Mouse (Mus musculus): Measurements from ENCODE around the gene Extl1.
"Not testable (repeated sequence)": the region's sequence is repeated elsewhere in the genome, so short reads cannot be mapped to it uniquely, and the experiment has no call there.

The Extl1 gene

GRCm38 (mm10) chr4:134350641-134351040 is 33.0 kb downstream of the Extl1 start:
- no peak for DNase-seq

- no peak for DNase-seq
These were observed 33.8 kb downstream of the Extl1 start for GRCm38 (mm10) chr4:134349829-134350228.

- no peak for DNase-seq
These were observed 35.1 kb downstream of the Extl1 start for GRCm38 (mm10) chr4:134348545-134348944.

GRCm38 (mm10) chr4:134348078-134348477 is 35.6 kb downstream of the Extl1 start:
- no peak for DNase-seq

GRCm38 (mm10) chr4:134345802-134346201 is 37.8 kb downstream of the Extl1 start:
- no peak for DNase-seq

- DNase-seq, result no peak
These were observed 39.0 kb downstream of the Extl1 start for GRCm38 (mm10) chr4:134344620-134345019.

GRCm38 (mm10) chr4:134343071-134344031 is 40.3 kb downstream of the Extl1 start, which contains the start of gene Slc30a2:
Gene Slc30a2 (plus strand): TSS chr4:134343181.
- no peak for DNase-seq

GRCm38 (mm10) chr4:134342213-134342779 is 41.4 kb downstream of the Extl1 start:
- DNase-seq, result no peak

- not testable (repeated sequence) for DNase-seq
These were observed 42.4 kb downstream of the Extl1 start for GRCm38 (mm10) chr4:134341231-134341630.

- DNase-seq, result no peak
These were observed 53.4 kb downstream of the Extl1 start for GRCm38 (mm10) chr4:134330281-134330680.

- DNase-seq, result no peak
These were observed 54.8 kb downstream of the Extl1 start for GRCm38 (mm10) chr4:134328832-134329231.

GRCm38 (mm10) chr4:134328151-134328550 is 55.5 kb downstream of the Extl1 start:
- DNase-seq, result no peak

- DNase-seq, result no peak
These were observed 56.7 kb downstream of the Extl1 start for GRCm38 (mm10) chr4:134326859-134327530.

GRCm38 (mm10) chr4:134324655-134325054 is 59.0 kb downstream of the Extl1 start:
- no peak for DNase-seq

GRCm38 (mm10) chr4:134321524-134321923 is 62.1 kb downstream of the Extl1 start:
- DNase-seq, result no peak

- DNase-seq, result no peak
These were observed 64.0 kb downstream of the Extl1 start for GRCm38 (mm10) chr4:134319674-134320073.

GRCm38 (mm10) chr4:134319074-134319473 is 64.6 kb downstream of the Extl1 start:
- DNase-seq, result no peak

- no peak for DNase-seq
These were observed 67.3 kb downstream of the Extl1 start for GRCm38 (mm10) chr4:134316390-134316789.

GRCm38 (mm10) chr4:134315470-134315869 is 68.2 kb downstream of the Extl1 start:
- DNase-seq, result no peak

- DNase-seq, result no peak
These were observed 68.8 kb downstream of the Extl1 start, which contains the start of gene Trim63 for GRCm38 (mm10) chr4:134314876-134315275. Gene Trim63 (plus strand): TSS chr4:134315120.

- DNase-seq, result no peak
These were observed 69.5 kb downstream of the Extl1 start for GRCm38 (mm10) chr4:134314081-134314655.

- DNase-seq, result no peak
These were observed 70.7 kb downstream of the Extl1 start for GRCm38 (mm10) chr4:134312901-134313300.

- DNase-seq, result no peak
These were observed 71.3 kb downstream of the Extl1 start for GRCm38 (mm10) chr4:134312341-134312740.

All from cerebellum, adult 8-10 months (tissue).